Mouse (Mus musculus) monocyte, adult 5-6 weeks (primary cell): ENCODE results near the gene Capg. TPM values are rescaled to one million over a fixed set of nuclear protein-coding genes. Genes with fewer than 3 reads are reported as not detected.

Experiments used
- ATAC-seq: fragments of 153-309, 156-312 bp; replicated peaks from 2 replicates; pipeline ENCODE4 v1.8.0; 2017; ENCODE audit warnings: mild to moderate bottlenecking; ENCODE audit not compliant: low TSS enrichment, insufficient number of reproducible peaks, severe bottlenecking, poor library complexity, low FRiP score
- total RNA-seq: library from RNA; stranded (forward); fragments of 200-1000, 200-491, 200-594 nt; gene quantifications from 3 replicates; pipeline ENCODE4 v1.2.3, GENCODE M21; 2017

Gene Capg
- total RNA-seq, 1 experiment from 2014 or later, result 71.6 TPM

- peak; percentile 81 for ATAC-seq
Measured at GRCm38 (mm10) chr6:72597956-72598753, 54.0 kb downstream of the Capg start, which contains the start of the genes Elmod3 and Retsat. Elmod3 (minus strand) TSS chr6:72598413. Retsat (plus strand) TSS chr6:72598475.

GRCm38 (mm10) chr6:72598791-72599557, 54.8 kb downstream of the Capg start:
- no peak for ATAC-seq

GRCm38 (mm10) chr6:72600216-72600615, 56.0 kb downstream of the Capg start:
- no peak for ATAC-seq

- no peak for ATAC-seq
Measured at GRCm38 (mm10) chr6:72600771-72601170, 56.6 kb downstream of the Capg start.

GRCm38 (mm10) chr6:72601732-72602131, 57.5 kb downstream of the Capg start:
- peak; percentile 74 for ATAC-seq

GRCm38 (mm10) chr6:72604066-72604465, 59.9 kb downstream of the Capg start:
- ATAC-seq, result no peak

- ATAC-seq, result no peak
Measured at GRCm38 (mm10) chr6:72607060-72607459, 62.9 kb downstream of the Capg start.

- ATAC-seq, result no peak
Measured at GRCm38 (mm10) chr6:72607676-72608075, 63.5 kb downstream of the Capg start.

- no peak for ATAC-seq
Measured at GRCm38 (mm10) chr6:72608662-72609184, 64.5 kb downstream of the Capg start.

GRCm38 (mm10) chr6:72610261-72610660, 66.1 kb downstream of the Capg start:
- no peak for ATAC-seq

Other genes starting within 250 kb of the Capg start
- gene Sftpb, start 239.8 kb upstream of the Capg start, total RNA-seq, result not detected in 3 replicates
- 22.6 to 41.7 TPM (median 35.3 TPM) in 3 replicates for gene Usp39, start 199.2 kb upstream of the Capg start, total RNA-seq
- gene 0610030E20Rik, start 197.1 kb upstream of the Capg start, total RNA-seq, result 14.0 to 33.3 TPM (median 20.1 TPM) in 3 replicates
- 1.4 to 2.3 TPM in 2 of 3 replicates, not detected in the other for gene Tmem150a, start 188.9 kb upstream of the Capg start, total RNA-seq
- gene Rnf181, start 177.4 kb upstream of the Capg start, total RNA-seq, result 51.8 to 77.7 TPM (median 56.1 TPM) in 3 replicates
- 6.6 to 20.9 TPM (median 13.2 TPM) in 3 replicates for gene Vamp5, start 163.9 kb upstream of the Capg start, total RNA-seq
- 202 to 246 TPM (median 207 TPM) in 3 replicates for gene Vamp8, start 153.7 kb upstream of the Capg start, total RNA-seq
- gene Ggcx, start 130.1 kb upstream of the Capg start, total RNA-seq, result 10.1 to 13.9 TPM (median 11.1 TPM) in 3 replicates
- 122 to 186 TPM (median 164 TPM) in 3 replicates for gene Mat2a, start 104.8 kb upstream of the Capg start, total RNA-seq
- 0.75 TPM in 1 of 3 replicates, not detected in the others for gene Sh2d6, start 22.7 kb upstream of the Capg start, total RNA-seq
- gene Elmod3, start 54.0 kb downstream of the Capg start, total RNA-seq, result 7.6 to 8.8 TPM (median 8.0 TPM) in 3 replicates
- 2.9 to 10.9 TPM (median 6.6 TPM) in 3 replicates for gene Retsat, start 54.1 kb downstream of the Capg start, total RNA-seq
- gene Tgoln1, start 72.6 kb downstream of the Capg start, total RNA-seq, result 123 to 195 TPM (median 136 TPM) in 3 replicates
- not detected in 3 replicates for gene Tcf7l1, start 244.9 kb downstream of the Capg start, total RNA-seq